Mouse (Mus musculus) myocyte (in vitro differentiated cells): Measurements from ENCODE around the gene Sowahd.

Experiments
- E2F4 ChIP-seq: IDR thresholded peaks from one replicate; pipeline ENCODE4 v1.6.1; 2011; ENCODE audit warnings: mild to moderate bottlenecking, control low read depth, moderate library complexity; ENCODE audit not compliant: insufficient read depth
- MAX ChIP-seq: IDR thresholded peaks from one replicate; pipeline ENCODE4 v1.6.1; 2011; ENCODE audit warnings: low read depth, mild to moderate bottlenecking, control low read depth
- MYOD1 ChIP-seq, 3 experiments: IDR thresholded peaks; one replicate each; pipeline ENCODE4 v1.6.1; 2011; ENCODE audit warnings: control low read depth in 2 of 3, low read depth in 2 of 3, mild to moderate bottlenecking in 2 of 3, moderate library complexity in 1 of 3; ENCODE audit not compliant: insufficient read length in 2 of 3, control insufficient read depth in 1 of 3
- MYOG ChIP-seq, 3 experiments: IDR thresholded peaks; one replicate each; pipeline ENCODE4 v1.6.1; 2011; ENCODE audit warnings: control low read depth in 2 of 3, low read depth in 2 of 3, mild to moderate bottlenecking in 2 of 3; ENCODE audit not compliant: insufficient read length in 2 of 3, control insufficient read depth in 1 of 3, insufficient read depth in 1 of 3
- POLR2A ChIP-seq: IDR thresholded peaks from one replicate; pipeline ENCODE4 v1.6.1; 2011; ENCODE audit warnings: low read depth, mild to moderate bottlenecking, control low read depth, moderate library complexity; ENCODE audit not compliant: insufficient read length
- USF1 ChIP-seq: IDR thresholded peaks from one replicate; pipeline ENCODE4 v1.6.1; 2011; ENCODE audit warnings: low read depth, mild to moderate bottlenecking, control low read depth, moderate library complexity

- no peak for TF ChIP-seq MYOD1 (IDR thresholded peaks at IDR 0.05; ENCODE audit: control insufficient read depth in 1 of 3, insufficient read length in 2 of 3, low read depth in 2 of 3)
- no peak for TF ChIP-seq E2F4
- no peak for TF ChIP-seq MYOG (IDR thresholded peaks at IDR 0.05; ENCODE audit: control insufficient read depth in 1 of 3, insufficient read depth in 1 of 3, insufficient read length in 2 of 3, low read depth in 2 of 3)
- no peak for TF ChIP-seq USF1
- TF ChIP-seq POLR2A, result no peak
- TF ChIP-seq MAX, result no peak
These were observed 30.4 kb upstream of the Sowahd start for GRCm38 (mm10) chrX:37018150-37018654.
